ENCODE assay signal across 8 mouse cellular contexts in genomic region chr11:69059357-69059974, GRCm38 (mm10). TPM values are rescaled to one million over a fixed set of nuclear protein-coding genes. Genes with fewer than 3 reads are reported as not detected.
A peak's percentile ranks its signal among the peaks of the same experiment; 100 is the strongest.
DNase-seq lines count a peak whose midpoint lies in the region; ATAC-seq and TF ChIP-seq lines count a peak whose summit lies in the region.

Gene Borcs6, plus strand, starts transcription at chr11:69059717.

- 1% methylated on average over 64 of the region's 64 CpGs for WGBS in forebrain, postnatal 0 days
- under 1% methylated on average over 61 of the region's 64 CpGs for WGBS in lung, embryonic 16.5 days

- peak within 1 kb of the TSS; percentile 85 for H3K4me2 ChIP-seq in forebrain, postnatal 0 days (ENCODE audit: low read depth)
- peak within 1 kb of the TSS; percentile 83 for H3K4me2 ChIP-seq in lung, embryonic 16.5 days (ENCODE audit: low read depth, low read length)

- peaks cover 7% of the 10 kb centered on the region for H3K36me3 ChIP-seq in G1E (replicated peaks)
- H3K36me3 ChIP-seq in forebrain, postnatal 0 days (ENCODE audit: insufficient read depth): no peaks in the 10 kb centered on the region
- H3K36me3 ChIP-seq in lung, embryonic 16.5 days (ENCODE audit: control insufficient read depth, insufficient read depth, low read length): no peaks in the 10 kb centered on the region

- H3K4me3 ChIP-seq in G1E (ENCODE audit: low read depth, low read length): peak within 1 kb of the TSS; percentile 91
- H3K4me3 ChIP-seq in forebrain, postnatal 0 days (ENCODE audit: low read depth, low read length): peak within 1 kb of the TSS; percentile 88
- peak within 1 kb of the TSS; percentile 78 for H3K4me3 ChIP-seq in lung, embryonic 16.5 days (ENCODE audit: low read length)

- H3K9ac ChIP-seq in forebrain, postnatal 0 days: peak within 1 kb of the TSS; percentile 88
- H3K9ac ChIP-seq in lung, embryonic 16.5 days (ENCODE audit: low read length): peak within 1 kb of the TSS; percentile 86

- DNase-seq in G1E (ENCODE audit: low spot score): peak; percentile 98
- DNase-seq in cerebellum, adult 18-20 months: peak; percentile 95 to 98
- peak; percentile 97 for DNase-seq in forebrain, postnatal 0 days
- DNase-seq in heart, postnatal 4 days: peak; percentile 95
- peak; percentile 91 for DNase-seq in layer of hippocampus, adult 9-10 months (ENCODE audit: low spot score)
- peak; percentile 80 for DNase-seq in ovary, postnatal 10 days (ENCODE audit: low spot score)
- DNase-seq in thymus, postnatal 10 days (ENCODE audit: low spot score in 2 of 2): peak; percentile 93 to 94

- ATAC-seq in G1E (ENCODE audit: extremely low read depth, insufficient number of reproducible peaks, low FRiP score, poor library complexity, severe bottlenecking): peak; percentile 85
- ATAC-seq in forebrain, postnatal 0 days: peak; percentile 96
- peak; percentile 92 for ATAC-seq in lung, embryonic 16.5 days (ENCODE audit: low read depth)

- no peaks in the 10 kb centered on the region for H3K27me3 ChIP-seq in G1E (ENCODE audit: insufficient read depth, low read length)
- H3K27me3 ChIP-seq in forebrain, postnatal 0 days (ENCODE audit: insufficient read depth, low read length): no peaks in the 10 kb centered on the region
- no peaks in the 10 kb centered on the region for H3K27me3 ChIP-seq in lung, embryonic 16.5 days (ENCODE audit: control insufficient read depth, insufficient read depth, low read depth, low read length)

- H3K9me3 ChIP-seq in G1E (replicated peaks): no peaks in the 10 kb centered on the region
- H3K9me3 ChIP-seq in forebrain, postnatal 0 days (ENCODE audit: low read length): no peaks in the 10 kb centered on the region
- no peaks in the 10 kb centered on the region for H3K9me3 ChIP-seq in lung, embryonic 16.5 days (ENCODE audit: control insufficient read depth, low read length)

- peaks cover 45% of the 10 kb centered on the region for H3K4me1 ChIP-seq in G1E (ENCODE audit: insufficient read depth, low read depth, low read length)
- peaks cover 12% of the 10 kb centered on the region for H3K4me1 ChIP-seq in forebrain, postnatal 0 days (ENCODE audit: insufficient read depth)
- H3K4me1 ChIP-seq in lung, embryonic 16.5 days (replicated peaks; ENCODE audit: control insufficient read depth, insufficient read depth, low read length): peaks cover 19% of the 10 kb centered on the region

- H3K27ac ChIP-seq in forebrain, postnatal 0 days (ENCODE audit: low read depth, low read length): peak within 1 kb of the TSS; percentile 94
- peak within 1 kb of the TSS; percentile 95 for H3K27ac ChIP-seq in lung, embryonic 16.5 days (ENCODE audit: low read length)

- no peak for TF ChIP-seq CTCF in G1E (IDR thresholded peaks at IDR 0.05; ENCODE audit: low read depth, low read length)
- no peak for TF ChIP-seq CTCF in forebrain, postnatal 0 days (IDR thresholded peaks at IDR 0.05; ENCODE audit: low read depth)

RNA-seq across cellular contexts. Expression of gene Borcs6, which starts in this region (rescaled TPM):
- total RNA-seq in G1E (2014; fragmentation: Nextera tagmentation) (5.3 and 6.4 TPM in 2 replicates), G1E (2017) (6.1 and 8.2 TPM in 2 replicates)
- 25.9 and 37.4 TPM in 2 replicates for polyA plus RNA-seq in G1E (2012)
- total RNA-seq in forebrain, postnatal 0 days (2014; rRNA removed): 32.8 and 33.7 TPM in 2 replicates
- polyA plus RNA-seq in forebrain, postnatal 0 days (2015; fragmentation: Nextera tagmentation; extraction: Ambion mirVana): 20.9 and 21.7 TPM in 2 replicates
- total RNA-seq in heart, postnatal 4 days (2021): 10 to 100 TPM; 13.8 to 14.3 TPM
- polyA plus RNA-seq in lung, embryonic 16.5 days (2015; fragmentation: Nextera tagmentation; extraction: Ambion mirVana): 7.2 and 8.6 TPM in 2 replicates

Comparison
In these comparisons a context has a peak if more than half of its experiments do, and no peak if none do; other contexts are left out.
1. Peak in every context shown above with its lines: DNase-seq, ATAC-seq, H3K4me3 ChIP-seq and H3K27ac ChIP-seq.